Mouse (Mus musculus): ENCODE measurements around the gene Sparc. TPM values are rescaled to one million over a fixed set of nuclear protein-coding genes. Genes with fewer than 3 reads are reported as not detected.

The Sparc gene
- 362 and 426 TPM in 2 replicates for polyA plus RNA-seq (2012; rRNA removed)

GRCm38 (mm10) chr11:55422978-55423377 lies at the start of gene Sparc:
Gene Sparc (minus strand): TSS chr11:55423183.

GRCm38 (mm10) chr11:55469048-55469843 lies 46.3 kb upstream of the Sparc start, which contains the start of gene G3bp1:
Gene G3bp1 (plus strand): TSS chr11:55469685.

GRCm38 (mm10) chr11:55461019-55461645 lies 38.1 kb upstream of the Sparc start, which contains the start of gene Atox1:
Gene Atox1 (minus strand): TSS chr11:55461239.

Other genes with a start within 250 kb of the Sparc start
- 2.6 and 3.2 TPM in 2 replicates for gene Slc36a2, start 238.1 kb downstream of the Sparc start, polyA plus RNA-seq (2012; rRNA removed)
- 9.4 and 10.3 TPM in 2 replicates for gene Slc36a1, start 218.8 kb downstream of the Sparc start, polyA plus RNA-seq (2012; rRNA removed)
- gene Fat2, start 86.6 kb downstream of the Sparc start, polyA plus RNA-seq (2012; rRNA removed), result 0.71 and 1.3 TPM in 2 replicates
- gene Atox1, start 38.1 kb upstream of the Sparc start, polyA plus RNA-seq (2012; rRNA removed), result 245 and 392 TPM in 2 replicates
- gene G3bp1, start 46.5 kb upstream of the Sparc start, polyA plus RNA-seq (2012; rRNA removed), result 7.7 and 10.5 TPM in 2 replicates
- not detected in 2 replicates for gene Glra1, start 185.0 kb upstream of the Sparc start, polyA plus RNA-seq (2012; rRNA removed)